Mouse (Mus musculus) right cerebral cortex, adult 2 months (tissue): ENCODE data around the gene Gm43064.
"Not testable (repeated sequence)": the region's sequence is repeated elsewhere in the genome, so short reads cannot be mapped to it uniquely, and the experiment has no call there.

Experiments used
- DNase-seq, 2 experiments: peaks; one replicate each; pipeline ENCODE4 v3.0.0; 2021 to 2022; ENCODE audit warnings: low spot score in 2 of 2

The Gm43064 gene

DNA sequence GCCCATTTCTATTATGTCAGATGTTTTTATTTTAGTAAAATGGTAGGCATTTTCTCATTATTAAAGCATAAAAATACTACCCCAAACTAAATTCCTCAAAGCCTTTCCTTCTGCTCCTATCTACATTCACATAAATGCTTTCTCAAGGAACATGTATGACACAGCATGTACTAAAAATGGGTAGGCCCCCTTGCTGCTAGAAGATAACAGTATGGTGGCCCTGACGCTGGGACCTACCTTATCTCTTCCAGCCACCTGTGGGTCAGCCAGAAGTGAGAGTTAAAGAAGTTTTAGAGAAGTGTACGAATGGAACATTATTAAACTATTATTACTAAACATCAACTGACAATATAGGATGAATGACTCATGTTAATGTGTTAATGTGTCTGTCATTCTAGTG is 9.9 kb upstream of the Gm43064 start:
- DNase-seq, result no peak

GRCm38 (mm10) chr3:103801631-103802531 is 7.5 kb upstream of the Gm43064 start:
- peak; percentile 21 to 40 for DNase-seq

DNA sequence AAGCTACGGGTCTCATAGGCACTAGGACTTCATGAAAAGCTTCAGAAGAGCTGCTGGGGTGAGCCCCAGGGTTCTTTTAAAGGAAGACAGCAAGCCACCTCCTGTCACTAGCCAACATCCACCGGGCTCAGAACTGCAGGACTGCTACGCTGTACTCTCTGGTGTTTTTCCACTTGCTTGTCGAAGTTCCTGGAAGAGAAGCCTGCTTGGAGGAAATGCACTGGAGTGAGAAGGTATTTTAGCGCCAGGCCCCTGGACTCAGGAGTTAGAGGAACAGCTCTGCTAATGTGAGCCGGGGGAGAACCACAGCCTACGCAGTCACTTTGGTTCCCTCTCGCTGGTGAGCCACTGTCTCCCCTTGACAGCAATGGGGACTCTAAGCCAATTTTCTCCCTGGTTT is 6.5 kb upstream of the Gm43064 start:
- no peak for DNase-seq

DNA sequence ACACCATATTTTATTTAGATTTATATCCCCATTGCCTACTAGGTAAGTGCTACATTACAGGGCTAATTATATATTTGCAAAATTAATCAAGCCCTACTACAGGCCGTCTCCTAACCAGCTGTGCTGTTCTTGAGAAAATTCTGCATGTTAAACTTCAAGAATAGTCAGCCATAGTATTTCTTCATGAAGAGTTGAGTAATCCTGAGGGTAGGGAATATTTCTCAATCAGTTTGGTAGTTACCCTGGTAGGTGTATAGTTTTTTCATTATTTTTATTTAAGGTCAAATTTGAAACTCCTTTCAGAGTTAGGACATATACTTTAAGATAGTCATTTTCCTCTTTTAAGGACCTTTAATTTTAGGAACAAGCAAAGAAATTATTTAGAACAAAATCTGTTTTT is 3.7 kb upstream of the Gm43064 start:
- DNase-seq, result no peak

- no peak for DNase-seq
Observed at GRCm38 (mm10) chr3:103809799-103810150, 402 bp downstream of the Gm43064 start.

DNA sequence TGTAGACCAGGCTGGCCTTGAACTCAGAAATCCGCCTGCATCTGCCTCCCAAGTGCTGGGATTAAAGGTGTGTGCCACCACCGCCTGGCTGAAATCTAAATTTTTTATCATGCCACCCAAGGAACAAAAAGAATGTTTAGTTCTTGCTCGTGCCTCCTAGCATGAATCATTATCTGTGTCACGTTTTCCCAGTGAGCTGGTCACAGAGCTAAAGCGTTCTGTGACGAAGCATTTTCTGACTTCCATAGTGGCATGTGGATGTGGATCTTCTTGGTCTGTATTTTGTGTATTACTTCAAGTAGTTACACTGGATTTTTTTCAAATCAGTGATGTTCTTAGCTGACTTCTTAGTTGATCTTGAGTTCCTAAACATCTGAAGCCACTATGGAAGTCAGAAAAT is 1.6 kb downstream of the Gm43064 start:
- no peak for DNase-seq

GRCm38 (mm10) chr3:103827548-103827947 is 18.2 kb downstream of the Gm43064 start:
- DNase-seq, result no peak

GRCm38 (mm10) chr3:103829036-103829435 is 19.7 kb downstream of the Gm43064 start:
- no peak for DNase-seq

DNA sequence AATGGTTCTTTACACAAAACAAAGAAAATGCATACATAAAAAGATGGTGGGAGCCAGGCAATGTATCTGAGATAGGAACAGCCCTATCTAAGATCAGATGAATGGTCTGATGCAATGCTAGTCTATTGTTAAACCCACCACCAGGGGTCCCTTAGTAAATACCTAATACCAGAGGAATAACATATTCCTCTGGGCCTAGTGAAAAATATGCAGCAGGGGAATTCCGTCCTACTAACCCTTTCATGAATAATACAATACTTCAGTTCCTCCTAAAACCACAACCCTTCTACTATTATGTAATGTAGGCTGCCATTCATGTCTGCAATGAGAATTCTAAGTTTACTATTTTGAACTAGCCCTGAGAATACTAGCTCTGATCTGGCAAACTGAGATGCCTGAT is 21.3 kb downstream of the Gm43064 start:
- not testable (repeated sequence) for DNase-seq

DNA sequence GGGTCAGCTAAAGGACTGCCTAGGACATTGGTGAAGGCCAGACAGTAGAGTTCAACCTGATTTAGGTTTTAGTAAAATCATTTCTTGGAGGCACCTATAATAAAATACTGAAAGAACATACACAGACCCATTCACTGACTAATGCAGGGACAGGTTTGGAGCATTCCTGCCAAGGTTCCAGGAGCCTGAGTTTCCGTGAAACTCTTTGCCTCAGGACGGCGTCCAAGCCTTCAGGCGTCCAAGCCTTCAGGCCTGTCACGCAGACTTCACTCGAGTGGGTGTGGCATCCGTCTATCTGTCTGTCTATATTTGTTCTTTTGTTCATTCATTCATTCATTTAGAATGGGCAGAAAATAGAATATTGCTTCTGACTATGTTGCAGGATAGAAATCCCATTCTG is 21.8 kb downstream of the Gm43064 start:
- DNase-seq, result no peak

DNA sequence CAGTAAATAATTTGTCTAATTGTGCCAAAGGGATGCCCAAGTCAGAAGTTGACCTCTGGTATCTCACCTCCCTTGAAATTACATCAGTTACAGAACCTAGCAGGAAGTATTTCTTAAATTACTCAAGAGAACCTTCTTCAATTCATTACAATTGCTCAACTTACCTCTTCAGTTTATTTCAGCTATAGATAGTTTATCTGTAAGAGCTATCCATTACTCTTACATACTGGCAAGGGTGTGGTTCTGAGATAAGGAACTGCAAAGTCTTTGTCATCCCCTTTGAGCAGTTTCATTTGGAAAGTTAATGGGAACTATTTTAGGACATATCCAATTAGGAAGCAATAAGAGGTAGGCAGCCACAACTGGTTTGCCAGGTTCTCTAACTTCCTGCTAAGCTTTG is 23.1 kb downstream of the Gm43064 start, which contains the start of gene Bcl2l15:
Bcl2l15 (plus strand) TSS at position 176 of the 400 bp plus-strand sequence.
- DNase-seq, result no peak

DNA sequence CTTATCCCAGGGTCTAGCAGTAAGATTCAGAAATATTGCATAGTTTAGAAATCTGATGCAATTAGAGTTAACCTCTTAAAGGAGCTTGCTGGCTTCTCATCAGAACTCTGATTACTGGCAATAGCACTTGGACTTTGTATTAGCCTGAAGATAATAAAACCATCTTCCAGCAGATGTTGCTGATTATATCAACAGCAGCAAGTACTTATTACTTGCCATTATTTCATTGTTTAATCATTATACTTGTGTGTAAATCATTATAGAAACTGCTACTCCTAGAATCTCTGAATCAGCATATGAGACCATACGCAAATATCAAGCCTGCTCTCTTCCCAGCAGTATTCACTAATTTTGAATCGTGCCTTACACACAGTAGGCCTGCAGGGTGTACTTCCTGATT is 24.6 kb downstream of the Gm43064 start:
- no peak for DNase-seq

- DNase-seq, result no peak
Observed at GRCm38 (mm10) chr3:103835272-103835950, 26.0 kb downstream of the Gm43064 start.

GRCm38 (mm10) chr3:103835951-103836310 is 26.6 kb downstream of the Gm43064 start:
- no peak for DNase-seq

GRCm38 (mm10) chr3:103836453-103836852 is 27.1 kb downstream of the Gm43064 start:
- no peak for DNase-seq

GRCm38 (mm10) chr3:103839711-103840110 is 30.3 kb downstream of the Gm43064 start:
- no peak for DNase-seq

- not testable (repeated sequence) for DNase-seq
Observed at GRCm38 (mm10) chr3:103840195-103840594, 30.8 kb downstream of the Gm43064 start.

DNA sequence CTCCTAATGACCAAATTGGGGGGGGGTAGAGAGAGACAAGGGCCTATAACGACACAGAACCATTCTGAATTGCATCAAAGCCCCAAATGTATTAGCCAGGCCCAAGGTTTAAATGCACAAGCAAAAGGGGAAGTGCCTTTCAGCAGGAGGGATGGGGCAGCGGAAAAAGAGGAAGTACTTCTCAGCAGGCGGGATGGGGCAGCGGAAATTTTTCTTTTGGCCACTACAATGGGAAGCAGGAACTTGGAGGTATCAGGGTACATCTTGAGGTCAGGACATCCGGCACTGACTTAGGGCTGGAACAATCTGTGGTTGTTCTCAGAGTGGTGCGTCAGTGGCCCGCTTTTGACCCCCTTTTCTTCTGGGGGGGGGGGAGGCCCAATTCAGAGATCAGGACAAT is 31.6 kb downstream of the Gm43064 start:
- DNase-seq, result not testable (repeated sequence)

DNA sequence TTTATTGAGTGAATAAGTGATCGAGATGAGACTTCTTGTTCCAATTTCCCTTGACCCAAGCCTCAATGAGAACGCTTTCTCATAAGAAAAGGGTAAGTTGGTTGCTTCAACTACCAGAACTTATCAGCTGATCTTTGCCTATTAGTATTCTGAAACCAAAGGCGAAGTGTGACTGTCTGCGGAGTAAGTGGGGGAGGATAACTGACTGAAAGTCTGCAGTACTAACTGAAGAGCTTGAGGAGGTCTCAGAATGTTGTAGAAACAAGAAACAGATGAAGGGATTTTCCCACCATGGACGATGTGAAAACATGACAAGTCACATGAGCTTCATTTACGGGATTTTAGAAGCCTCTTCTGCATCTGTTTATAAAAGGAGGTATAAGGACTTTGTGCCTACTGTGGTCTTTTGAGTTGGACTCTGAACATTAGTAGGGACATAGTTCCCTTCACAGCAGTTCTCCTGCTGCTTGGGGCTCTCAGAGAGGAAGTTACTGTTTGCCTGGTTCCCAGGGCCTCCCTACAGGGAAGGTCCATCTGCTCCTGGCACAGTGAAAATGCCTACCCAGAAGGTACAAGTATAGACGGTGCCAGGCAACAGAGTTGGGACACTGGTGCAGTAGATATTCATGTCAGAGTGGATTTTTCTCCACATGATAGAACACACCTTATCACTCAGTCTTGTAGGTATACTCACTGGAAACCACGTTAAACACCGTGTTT is 41.4 kb downstream of the Gm43064 start:
- no peak for DNase-seq

DNA sequence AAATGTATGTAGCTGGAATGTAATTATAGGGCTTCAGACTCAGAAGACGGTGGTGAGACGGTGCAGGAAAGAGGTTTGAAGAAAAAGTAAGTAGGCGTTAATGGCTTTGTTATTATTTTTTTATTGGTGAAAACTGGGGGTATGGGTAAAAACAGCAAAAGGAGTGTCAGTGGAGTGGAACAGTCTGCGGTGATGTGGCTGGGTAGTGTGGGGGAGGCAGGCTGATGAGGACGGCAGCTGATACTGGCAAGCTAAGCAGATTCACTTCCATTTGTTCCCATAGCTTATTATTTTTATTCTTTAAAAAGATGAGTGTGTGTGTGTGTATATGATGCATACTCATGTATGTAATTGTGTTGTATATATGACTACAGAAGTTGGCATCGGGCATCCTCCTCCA is 42.1 kb downstream of the Gm43064 start:
- DNase-seq, result peak in 1 of 2 experiments; percentile 15

- DNase-seq, result no peak
Observed at GRCm38 (mm10) chr3:103851882-103852281, 42.5 kb downstream of the Gm43064 start.

GRCm38 (mm10) chr3:103852565-103853299 is 43.4 kb downstream of the Gm43064 start:
- DNase-seq, result peak; percentile 26 to 31
